Mouse (Mus musculus): ENCODE results near the gene Cpne4. TPM values are rescaled to one million over a fixed set of nuclear protein-coding genes. Genes with fewer than 3 reads are reported as not detected.

Gene Cpne4
- total and polyA plus RNA-seq, 3 experiments = not detected

GRCm38 (mm10) chr9:104913327-104913726 lies 366.2 kb downstream of the Cpne4 start:
- dilution Hi-C loops (cut with MboI; ENCODE audit: extremely low pct_ligation_motif_present, extremely low pct_unique_long_range_greater_than_20kb, low sequenced_read_pairs) = no loop called here

GRCm38 (mm10) chr9:104921197-104921596 lies 374.1 kb downstream of the Cpne4 start:
- H3K9ac ChIP-seq (ENCODE audit: insufficient read depth, low read depth) = peak overlapping the region; percentile 33; the same call in 1 of the 2 replicates
- no peak for DNase-seq (ENCODE audit: extremely low read depth)
- in situ Hi-C loops (cut with MboI; ENCODE audit: low pct_ligation_motif_present, low pct_unique_long_range_greater_than_20kb, low sequenced_read_pairs) (no loop called here), dilution Hi-C loops (cut with MboI; ENCODE audit: extremely low pct_ligation_motif_present, extremely low pct_unique_long_range_greater_than_20kb, low sequenced_read_pairs) (no loop called here)
- no peaks in the 10 kb centered on the region for H3K79me2 ChIP-seq (replicated peaks; ENCODE audit: control insufficient read depth, extremely low read depth, insufficient read depth, poor library complexity, severe bottlenecking)
- H3K36me3 ChIP-seq (replicated peaks in 1 of 2; ENCODE audit: control insufficient read depth in 1 of 2, insufficient read depth in 1 of 2, low read length in 1 of 2) = no peaks in the 10 kb centered on the region
- peak overlapping the region; percentile 34; the same call in 1 of the 2 replicates for H3K4me2 ChIP-seq (ENCODE audit: insufficient read depth, low read depth, poor library complexity, severe bottlenecking)
- H3K27me3 ChIP-seq (replicated peaks) = no peaks in the 10 kb centered on the region
- no peak overlapping the region for H3K27ac ChIP-seq (ENCODE audit: insufficient read depth, low read depth)
- no peaks in the 10 kb centered on the region for H3K4me1 ChIP-seq (ENCODE audit: control insufficient read depth in 1 of 2, insufficient read depth in 2 of 2)
- TF ChIP-seq NELFE (IDR thresholded peaks at IDR 0.05; ENCODE audit: low read depth, low read length) (no peak), E2F4 (IDR thresholded peaks at IDR 0.05; ENCODE audit: insufficient replicate concordance, low read depth, low read length) (no peak), USF2 (conservative IDR thresholded peaks at IDR 0.05; ENCODE audit: low read depth, low read length) (no peak), ZKSCAN1 (IDR thresholded peaks at IDR 0.05; ENCODE audit: borderline replicate concordance, low read depth, low read length) (no peak), JUND (conservative IDR thresholded peaks at IDR 0.05; ENCODE audit: low read depth, low read length) (no peak), ETS1 (conservative IDR thresholded peaks at IDR 0.05; ENCODE audit: low read depth, low read length) (no peak), USF1 (IDR thresholded peaks at IDR 0.05; ENCODE audit: low read depth, low read length) (no peak), RCOR1 (conservative IDR thresholded peaks at IDR 0.05; ENCODE audit: low read depth, low read length) (no peak), MAZ (IDR thresholded peaks at IDR 0.05; ENCODE audit: low read depth, low read length) (no peak), ELF1 (IDR thresholded peaks at IDR 0.05; ENCODE audit: low read depth, low read length) (no peak), POLR2AphosphoS2 (IDR thresholded peaks at IDR 0.05; ENCODE audit: low read depth, low read length) (no peak), MYC (IDR thresholded peaks at IDR 0.05; ENCODE audit: low read depth, low read length) (no peak), IRF4 (IDR thresholded peaks at IDR 0.05; ENCODE audit: low read depth, low read length) (no peak), MAX (IDR thresholded peaks at IDR 0.05; ENCODE audit: low read length) (no peak), MXI1 (IDR thresholded peaks at IDR 0.05; ENCODE audit: low read depth, low read length) (no peak), MEF2A (IDR thresholded peaks at IDR 0.05; ENCODE audit: borderline replicate concordance, low read depth, low read length) (no peak), CHD2 (IDR thresholded peaks at IDR 0.05; ENCODE audit: low read length) (no peak), CTCF (conservative IDR thresholded peaks at IDR 0.05 in 1 of 2, IDR thresholded peaks at IDR 0.05 in 1 of 2; ENCODE audit: low read depth in 2 of 2, low read length in 2 of 2) (no peak), SMC3 (IDR thresholded peaks at IDR 0.05; ENCODE audit: low read depth, low read length) (no peak), SIN3A (IDR thresholded peaks at IDR 0.05; ENCODE audit: low read length) (no peak)
- no peaks in the 10 kb centered on the region for H3K9me3 ChIP-seq (replicated peaks; ENCODE audit: low read length)
- H3K4me3 ChIP-seq (replicated peaks in 1 of 3; ENCODE audit: low read depth in 2 of 3, low read length in 2 of 3, poor library complexity in 1 of 3) = no peak overlapping the region

More at GRCm38 (mm10) chr9:104913327-104913726, 366.2 kb downstream of the Cpne4 start:
- no peaks in the 10 kb centered on the region for H3K4me1 ChIP-seq (ENCODE audit: control insufficient read depth in 1 of 2, insufficient read depth in 2 of 2)
- in situ Hi-C loops (cut with MboI; ENCODE audit: low pct_ligation_motif_present, low pct_unique_long_range_greater_than_20kb, low sequenced_read_pairs) = no loop called here
- DNase-seq (ENCODE audit: extremely low read depth) = no peak
- no peaks in the 10 kb centered on the region for H3K9me3 ChIP-seq (replicated peaks; ENCODE audit: low read length)
- no peaks in the 10 kb centered on the region for H3K27me3 ChIP-seq (replicated peaks)
- no peaks in the 10 kb centered on the region for H3K79me2 ChIP-seq (replicated peaks; ENCODE audit: control insufficient read depth, extremely low read depth, insufficient read depth, poor library complexity, severe bottlenecking)
- H3K4me3 ChIP-seq (replicated peaks in 1 of 3; ENCODE audit: low read depth in 2 of 3, low read length in 2 of 3, poor library complexity in 1 of 3) = no peak overlapping the region
- TF ChIP-seq SMC3 (IDR thresholded peaks at IDR 0.05; ENCODE audit: low read depth, low read length) = no peak
- TF ChIP-seq BHLHE40 (IDR thresholded peaks at IDR 0.05; ENCODE audit: low read depth, low read length) = no peak
- no peak for TF ChIP-seq ETS1 (conservative IDR thresholded peaks at IDR 0.05; ENCODE audit: low read depth, low read length)
- no peak for TF ChIP-seq POLR2AphosphoS2 (IDR thresholded peaks at IDR 0.05; ENCODE audit: low read depth, low read length)
- TF ChIP-seq IRF4 (IDR thresholded peaks at IDR 0.05; ENCODE audit: low read depth, low read length) = no peak
- no peak for TF ChIP-seq E2F4 (IDR thresholded peaks at IDR 0.05; ENCODE audit: insufficient replicate concordance, low read depth, low read length)
- TF ChIP-seq ZKSCAN1 (IDR thresholded peaks at IDR 0.05; ENCODE audit: borderline replicate concordance, low read depth, low read length) = no peak
- TF ChIP-seq PAX5 (IDR thresholded peaks at IDR 0.05; ENCODE audit: low read length) = no peak
- no peak for TF ChIP-seq GABPA (IDR thresholded peaks at IDR 0.05; ENCODE audit: insufficient replicate concordance, low read depth, low read length)
- no peak for TF ChIP-seq UBTF (IDR thresholded peaks at IDR 0.05; ENCODE audit: low read depth, low read length)
- no peak for TF ChIP-seq CHD1 (IDR thresholded peaks at IDR 0.05; ENCODE audit: low read depth, low read length)
- TF ChIP-seq NRF1 (IDR thresholded peaks at IDR 0.05; ENCODE audit: low read depth, low read length) = no peak
- no peak for TF ChIP-seq MAX (IDR thresholded peaks at IDR 0.05; ENCODE audit: low read length)
- H3K9ac ChIP-seq (ENCODE audit: insufficient read depth, low read depth) = no peak overlapping the region
- H3K36me3 ChIP-seq (replicated peaks in 1 of 2; ENCODE audit: control insufficient read depth in 1 of 2, insufficient read depth in 1 of 2, low read length in 1 of 2) = no peaks in the 10 kb centered on the region
- no peak overlapping the region for H3K4me2 ChIP-seq (ENCODE audit: insufficient read depth, low read depth, poor library complexity, severe bottlenecking)
- H3K27ac ChIP-seq (ENCODE audit: insufficient read depth, low read depth) = no peak overlapping the region
